Mouse (Mus musculus) heart, adult 2 months (tissue): ENCODE data around the gene Htt.

ENCODE experiments used
- CTCF ChIP-seq: fragments of 200-600 bp; IDR thresholded peaks from 2 replicates; pipeline ENCODE4 v1.8.1; 2022; ENCODE audit warnings: antibody characterized with exemption, mild to moderate bottlenecking, moderate library complexity
- POLR2A ChIP-seq: fragments of 200-500 bp; IDR thresholded peaks from 2 replicates; pipeline ENCODE4 v1.6.1; 2011; ENCODE audit warnings: mild to moderate bottlenecking, low read depth, low read length, control low read depth; ENCODE audit not compliant: insufficient read depth

DNA sequence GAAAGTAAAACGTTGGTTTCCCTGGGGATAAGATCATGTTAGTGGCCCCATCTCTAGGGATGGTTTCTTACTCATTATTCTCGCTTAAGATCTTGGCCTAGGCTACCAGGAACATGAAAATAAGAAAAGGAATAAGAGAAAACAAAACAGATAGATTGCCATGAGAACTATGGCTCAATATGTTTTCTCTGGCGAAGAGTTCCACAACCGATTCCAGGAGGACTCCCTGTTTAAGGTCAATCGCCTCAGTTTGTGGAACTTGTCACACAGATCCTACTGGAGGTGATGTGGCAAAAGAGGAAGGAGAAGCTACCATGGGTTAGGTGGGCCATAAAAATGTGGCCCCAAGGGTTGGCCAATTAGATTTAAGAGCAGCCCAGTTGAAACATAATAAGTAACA, 46.7 kb upstream of the Htt start:
- TF ChIP-seq CTCF (no peak), POLR2A (no peak)
